Mouse (Mus musculus): Measurements from ENCODE around the gene Foxa1.

Gene Foxa1

DNA sequence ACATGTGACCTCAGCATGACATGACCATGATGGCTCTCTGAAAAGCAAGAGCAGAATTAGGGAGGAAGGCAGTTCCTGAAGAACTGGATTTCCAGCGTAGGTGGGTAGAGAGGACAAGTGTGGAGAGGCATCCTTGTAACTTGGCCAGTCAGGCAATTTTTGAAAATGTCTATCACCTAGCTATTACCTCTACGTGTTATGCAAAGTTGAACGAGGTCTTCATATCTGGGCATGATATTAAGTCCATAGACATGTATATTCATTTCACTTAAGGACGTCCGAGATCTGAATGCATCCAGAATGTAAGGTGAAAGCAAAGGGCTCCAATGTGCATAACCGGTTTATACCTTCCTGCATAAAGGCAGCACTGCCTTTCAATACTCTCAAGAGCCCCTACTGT is 5.6 kb downstream of the Foxa1 start:
- no peak for DNase-seq (ENCODE audit: low read depth, low spot score)

DNA sequence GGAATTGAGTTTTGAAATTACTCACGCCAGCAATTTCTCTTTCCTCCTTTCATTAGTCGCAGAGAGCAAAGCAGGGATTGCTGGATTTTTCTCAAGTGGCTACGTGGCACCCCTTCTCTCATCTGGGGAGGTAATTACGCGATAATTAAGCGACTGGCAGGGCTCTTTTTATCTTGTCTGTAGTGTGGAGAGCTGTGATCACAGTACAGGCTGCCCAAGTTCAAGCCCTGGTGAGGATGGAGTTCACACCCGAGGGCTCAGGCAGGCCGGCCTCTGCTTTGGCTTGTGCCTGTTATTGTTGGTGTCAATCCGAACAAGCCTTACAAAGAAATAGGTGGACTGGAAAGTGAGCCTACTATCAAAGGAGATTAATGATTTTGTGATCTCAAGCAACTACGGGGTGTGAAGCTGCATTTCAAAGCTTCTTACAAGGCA is 7.1 kb downstream of the Foxa1 start:
- DNase-seq (ENCODE audit: low read depth, low spot score): no peak

DNA sequence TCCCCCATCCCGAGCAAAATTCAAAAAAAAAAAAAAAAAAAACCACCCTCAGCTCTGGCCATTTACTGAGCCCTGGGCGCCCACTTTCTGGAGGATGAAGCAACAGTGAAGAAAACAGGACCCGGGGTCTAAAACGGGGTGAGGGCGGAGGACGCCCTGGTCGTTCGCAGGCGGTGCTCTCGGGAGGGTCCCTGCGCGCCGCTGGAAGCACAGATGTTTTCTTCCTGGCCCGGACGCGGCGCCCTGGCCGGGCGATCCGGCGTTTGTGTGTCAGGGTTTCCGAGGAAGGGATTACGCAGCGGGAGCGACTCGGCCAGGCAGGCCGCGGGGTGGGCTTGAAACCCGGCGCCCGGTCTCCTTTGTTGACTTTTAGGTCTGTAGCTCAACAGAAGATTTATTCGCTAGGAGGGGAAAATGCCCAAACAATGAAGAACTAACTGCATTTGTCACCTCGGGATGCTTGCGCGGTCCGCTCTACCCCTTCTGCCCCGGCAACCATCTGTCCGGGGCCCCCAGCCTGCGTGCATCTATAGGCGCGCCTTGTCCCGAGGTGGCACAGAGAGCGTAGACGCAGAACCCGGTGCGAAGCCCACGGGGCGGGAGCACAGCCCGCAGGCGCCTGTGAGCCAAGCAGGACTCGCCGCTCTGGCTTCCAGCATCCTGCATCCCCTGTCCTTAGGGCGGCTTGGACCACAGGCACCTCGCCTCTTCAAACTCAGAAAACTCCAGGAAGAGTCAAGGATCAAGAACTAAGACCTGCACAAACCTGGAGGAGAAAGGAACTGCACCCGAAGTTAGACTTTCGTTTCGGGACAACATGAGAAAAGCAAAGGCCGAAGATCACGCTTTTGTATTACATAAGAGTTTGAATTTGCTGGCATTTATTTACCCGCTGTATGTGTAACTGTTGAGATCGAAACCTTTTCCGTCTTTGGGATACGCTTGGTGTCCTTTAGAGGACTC is 7.8 kb downstream of the Foxa1 start:
- DNase-seq (ENCODE audit: low read depth, low spot score): no peak

DNA sequence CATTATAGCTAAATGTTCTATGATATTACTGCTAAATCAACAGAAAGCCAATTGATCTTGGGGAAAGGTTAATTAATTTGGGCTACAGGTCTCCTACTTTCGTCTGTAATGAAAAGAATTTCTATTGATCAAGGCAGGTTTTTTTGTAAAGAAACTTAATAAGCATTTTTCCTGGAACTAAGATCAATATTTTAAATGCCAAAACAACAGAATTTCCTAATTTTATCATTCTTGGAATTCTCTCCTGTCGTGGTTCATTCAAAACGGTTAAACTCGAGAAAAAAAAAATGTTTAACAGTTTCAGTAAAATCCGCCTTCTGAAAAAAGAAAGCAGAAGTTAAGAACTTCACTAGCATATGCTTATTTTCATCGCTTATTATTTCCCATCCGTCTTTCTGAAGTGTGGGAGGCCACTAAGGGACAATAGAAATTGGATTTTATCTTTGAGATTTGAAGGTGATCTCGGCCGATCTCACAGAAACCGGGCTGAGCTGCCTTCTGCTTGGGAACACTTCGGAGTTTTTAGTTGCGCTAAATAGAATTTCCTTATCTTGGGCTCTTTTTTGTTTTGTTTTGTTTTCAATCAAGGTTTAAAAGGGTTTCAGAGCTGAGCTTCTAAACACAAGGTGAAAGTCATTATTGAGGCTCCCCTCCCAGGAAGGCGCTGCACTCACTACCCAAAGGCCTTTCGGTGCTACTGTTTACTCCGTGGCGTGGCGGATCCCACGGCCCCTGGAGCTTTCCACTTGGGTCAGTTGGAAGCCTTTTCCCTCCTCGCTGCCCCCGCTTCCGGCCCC is 8.7 kb downstream of the Foxa1 start:
- DNase-seq (ENCODE audit: low read depth, low spot score): no peak

DNA sequence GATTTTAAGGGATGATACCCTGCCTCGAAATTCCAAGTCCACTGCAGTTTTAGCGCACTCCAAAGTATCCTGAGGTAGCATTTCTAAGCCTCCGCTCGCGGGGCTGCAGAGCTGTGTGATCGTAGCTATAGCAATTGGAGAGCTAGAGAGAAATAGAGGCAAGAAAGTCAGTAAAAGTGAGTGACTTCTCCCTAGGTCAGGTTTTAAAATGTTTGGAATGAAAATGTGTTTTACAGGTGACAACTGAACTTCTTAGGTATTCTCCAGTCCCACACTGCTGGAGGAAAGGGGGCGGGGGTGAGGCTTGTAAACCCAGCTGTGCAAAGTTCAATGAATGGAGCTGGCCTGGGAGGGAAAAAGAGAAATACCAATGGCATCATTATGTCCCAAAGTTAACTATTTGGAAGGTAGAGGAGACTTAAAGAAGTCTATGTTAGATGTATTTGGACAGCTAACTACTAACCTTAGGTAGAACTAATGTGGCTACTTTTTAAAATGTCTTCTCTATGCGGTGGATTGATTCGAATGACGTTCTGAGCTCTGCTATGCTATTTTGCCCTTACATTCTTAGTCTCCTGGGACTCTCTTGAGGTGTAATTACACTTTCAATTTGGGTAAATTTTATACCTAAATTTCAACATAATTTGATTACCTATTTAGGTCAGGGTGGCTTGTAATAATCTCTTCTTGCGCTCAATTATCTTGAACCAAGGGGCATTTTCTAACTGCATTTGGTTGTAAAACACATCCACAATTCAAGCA is 9.6 kb downstream of the Foxa1 start:
- DNase-seq (ENCODE audit: low read depth, low spot score): no peak

DNA sequence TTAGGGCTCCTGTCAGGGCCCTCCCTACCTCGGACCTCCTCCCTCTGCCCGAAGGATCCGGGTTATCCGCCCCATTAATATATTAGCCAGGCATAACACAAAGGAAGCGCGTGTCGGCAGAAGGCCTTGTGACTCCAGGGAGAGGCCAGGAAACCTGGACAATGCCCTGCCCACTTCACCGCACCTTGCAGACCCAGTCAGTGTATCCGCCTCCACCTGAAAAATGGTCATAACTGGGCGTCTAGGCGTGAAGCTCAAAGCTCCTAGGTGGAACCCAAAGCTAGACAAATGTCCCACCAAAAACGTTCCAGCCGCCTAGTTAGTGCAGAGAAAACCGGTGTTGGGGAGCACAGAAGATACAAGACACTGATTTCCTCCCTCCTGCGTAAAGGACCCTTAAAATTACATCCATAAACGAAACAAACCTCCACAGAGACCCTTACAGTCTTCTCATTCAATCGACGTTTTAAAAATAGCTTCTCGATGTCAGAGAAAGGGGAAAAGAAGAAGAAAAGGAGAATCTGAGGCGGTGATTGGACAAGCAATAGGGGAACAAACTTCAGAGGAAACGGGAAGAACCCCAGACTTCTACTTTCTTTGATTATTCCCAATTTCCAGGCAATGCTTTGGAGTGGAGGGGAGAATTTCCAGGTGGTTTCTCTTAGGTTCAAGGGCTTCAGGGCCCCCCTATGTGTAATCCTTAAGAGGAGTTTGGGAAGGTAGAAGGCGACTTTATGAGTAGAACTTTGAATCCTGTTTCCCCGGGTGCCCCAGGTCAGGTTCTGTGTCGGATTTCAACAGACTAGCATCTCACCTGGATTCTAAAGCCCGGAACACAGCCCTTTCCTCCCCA is 10.4 kb downstream of the Foxa1 start:
- no peak for DNase-seq (ENCODE audit: low read depth, low spot score)

DNA sequence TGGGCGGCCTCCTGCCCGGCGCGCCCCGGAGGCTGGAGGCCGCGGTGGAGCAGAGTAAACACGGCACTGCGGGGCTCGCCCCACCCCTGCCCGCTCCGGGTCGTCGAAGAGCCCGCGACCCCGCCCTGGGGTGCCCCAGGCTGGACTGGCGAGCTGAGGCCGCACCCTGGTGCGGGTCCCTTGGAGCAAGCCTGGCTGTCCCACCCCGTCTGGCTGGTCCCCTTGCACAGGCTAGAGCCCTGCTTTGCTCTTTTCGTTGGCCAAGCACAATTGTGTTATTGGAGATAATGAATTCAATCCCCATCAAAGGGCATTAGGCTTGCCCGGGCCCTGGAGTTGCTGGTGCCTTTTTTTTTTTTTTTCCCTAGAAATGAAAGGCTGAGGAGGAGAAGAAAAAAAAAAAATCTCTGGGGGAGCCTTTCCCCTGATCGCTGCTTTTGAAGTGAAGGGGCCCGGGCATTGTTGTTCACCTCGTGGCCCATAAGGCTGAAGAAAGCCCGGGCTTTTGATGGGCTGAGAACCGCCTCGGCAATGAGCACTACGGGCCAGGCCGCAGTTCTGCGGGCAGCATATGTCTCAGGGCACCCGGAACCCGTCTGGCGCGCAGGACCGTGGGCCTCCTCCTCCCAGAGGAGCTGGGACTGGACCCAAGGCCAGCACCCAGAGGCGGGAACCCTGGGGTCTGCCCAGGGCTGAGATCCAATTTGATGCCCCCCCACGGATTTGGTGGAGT is 11.7 kb downstream of the Foxa1 start:
- DNase-seq (ENCODE audit: low read depth, low spot score): no peak

DNA sequence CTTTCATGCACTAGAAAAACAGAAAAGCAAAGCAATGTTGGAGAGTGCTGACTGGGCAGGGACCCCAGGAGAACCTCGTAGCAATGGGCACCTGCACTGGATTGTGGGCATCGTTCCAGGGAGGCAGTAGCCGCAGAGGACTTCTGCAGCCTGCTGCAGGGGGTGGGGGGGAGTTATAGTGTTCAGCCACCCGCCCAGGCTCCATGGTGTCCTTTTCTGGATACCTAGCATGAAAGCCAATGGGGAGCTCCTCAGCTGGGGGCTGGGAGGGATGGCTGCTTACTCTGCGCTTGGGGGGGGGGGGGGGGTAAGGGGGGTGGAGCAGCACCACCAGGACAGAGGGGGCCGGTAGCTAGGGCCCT is 12.2 kb downstream of the Foxa1 start:
- DNase-seq (ENCODE audit: low read depth, low spot score): no peak

DNA sequence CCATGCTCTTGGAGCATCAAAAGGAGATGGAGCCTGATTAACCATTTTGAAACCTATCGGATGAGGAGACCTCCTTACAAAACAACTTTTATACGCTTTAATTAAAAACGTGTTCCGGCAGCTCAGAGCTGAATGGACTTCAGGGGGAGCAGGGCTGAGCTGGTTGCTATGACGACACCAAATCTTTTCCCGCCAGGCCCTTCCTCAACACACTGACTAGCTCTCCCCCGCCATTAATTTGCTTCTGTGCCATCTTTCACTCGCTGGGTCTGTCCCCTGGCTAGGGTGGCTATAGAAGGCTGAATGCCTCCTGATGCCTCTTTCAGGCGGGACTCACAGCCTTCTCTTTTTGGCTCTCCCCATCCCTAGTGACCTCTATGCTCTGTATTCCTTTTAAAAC is 16.2 kb downstream of the Foxa1 start:
- no peak for DNase-seq (ENCODE audit: low read depth, low spot score)

DNA sequence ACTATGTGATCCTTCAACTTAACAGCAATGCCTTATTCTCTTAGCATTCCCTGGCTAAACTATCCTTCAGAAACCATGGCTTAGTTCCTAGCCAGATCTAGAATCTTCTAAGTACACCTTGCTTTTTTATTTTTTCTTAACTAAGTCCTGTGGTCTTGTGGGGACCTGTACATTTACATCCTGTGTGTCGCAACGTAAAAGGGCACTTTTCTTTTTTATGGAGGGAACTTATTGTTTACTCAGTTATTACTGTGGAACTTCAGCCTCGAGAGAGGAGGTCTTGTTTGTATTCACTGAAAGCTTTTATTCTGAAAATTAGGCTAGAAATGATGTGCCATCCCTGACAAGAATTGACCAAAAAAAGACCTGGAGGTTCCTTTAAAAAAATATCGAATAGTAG is 18.4 kb downstream of the Foxa1 start:
- DNase-seq (ENCODE audit: low read depth, low spot score): no peak

DNA sequence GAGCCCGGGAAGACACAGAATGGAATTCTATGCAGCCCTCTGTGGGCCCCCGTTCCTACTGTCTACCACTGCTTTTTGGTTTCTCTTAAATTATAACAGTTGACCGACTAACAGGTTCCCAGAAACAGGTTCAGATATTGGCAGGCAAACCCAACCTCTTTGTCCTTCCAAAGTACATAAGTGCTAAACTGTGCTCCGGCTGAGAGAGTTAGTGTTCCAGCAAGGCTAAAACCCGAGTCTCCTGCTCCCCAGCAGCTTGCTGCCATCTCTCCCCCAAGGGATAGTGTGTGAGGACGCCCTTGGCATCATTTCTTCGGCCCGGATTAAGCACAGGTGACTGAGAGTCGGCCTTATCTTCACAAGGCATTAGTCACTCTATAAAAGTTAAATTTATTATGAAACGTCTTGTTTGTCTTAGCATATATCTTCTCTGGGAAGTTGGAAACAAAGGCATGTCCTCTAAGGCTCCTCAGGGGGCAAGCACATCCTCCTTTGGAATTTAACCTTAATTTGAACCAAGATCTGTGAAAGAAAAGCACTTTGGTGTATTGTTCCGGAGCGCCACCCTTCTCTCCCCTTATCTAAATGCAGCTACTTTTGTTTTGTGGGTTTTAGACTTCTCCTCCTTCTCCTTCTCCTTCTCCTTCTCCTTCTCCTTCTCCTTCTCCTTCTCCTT is 30.9 kb downstream of the Foxa1 start:
- no peak for DNase-seq (ENCODE audit: low read depth, low spot score)

DNA sequence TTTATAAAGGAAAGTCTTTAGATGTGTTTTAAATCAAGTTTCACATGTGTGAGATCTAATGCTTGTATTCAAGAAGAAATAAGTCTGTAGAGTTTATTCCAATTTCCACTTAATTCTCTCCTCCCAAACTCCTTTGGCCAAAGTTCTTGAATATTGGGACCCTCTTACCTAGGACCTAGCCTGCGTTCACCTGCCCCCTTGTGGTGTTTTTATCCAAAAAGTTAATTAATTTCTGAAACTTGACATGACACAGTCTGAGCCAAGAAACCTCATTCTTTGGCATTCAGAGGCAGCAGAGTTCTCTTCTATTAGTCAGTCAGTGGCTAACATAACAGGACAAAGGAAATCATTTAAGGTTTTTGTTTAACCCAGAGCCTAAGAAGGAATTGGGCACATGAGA is 32.2 kb downstream of the Foxa1 start:
- no peak for DNase-seq (ENCODE audit: low read depth, low spot score)

DNA sequence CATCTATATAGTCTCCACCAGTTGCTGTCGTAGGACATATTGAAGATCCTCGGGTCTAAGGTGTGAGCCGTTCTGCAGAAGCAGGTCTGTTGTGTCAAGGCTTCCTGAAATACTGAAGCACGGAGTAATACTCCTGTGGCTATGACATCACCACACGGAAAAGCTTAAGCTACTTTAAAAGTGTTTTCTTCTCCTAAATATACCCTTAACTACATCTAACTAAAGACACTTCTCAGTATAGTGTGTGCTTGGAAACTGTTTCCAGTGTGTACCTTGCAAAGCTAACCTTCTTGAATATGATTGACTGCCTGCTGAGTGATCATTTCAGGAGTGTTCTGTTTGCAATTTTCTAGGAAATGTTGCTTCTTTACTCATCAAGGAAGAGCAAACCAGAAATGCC is 35.2 kb downstream of the Foxa1 start:
- DNase-seq (ENCODE audit: low read depth, low spot score): no peak

DNA sequence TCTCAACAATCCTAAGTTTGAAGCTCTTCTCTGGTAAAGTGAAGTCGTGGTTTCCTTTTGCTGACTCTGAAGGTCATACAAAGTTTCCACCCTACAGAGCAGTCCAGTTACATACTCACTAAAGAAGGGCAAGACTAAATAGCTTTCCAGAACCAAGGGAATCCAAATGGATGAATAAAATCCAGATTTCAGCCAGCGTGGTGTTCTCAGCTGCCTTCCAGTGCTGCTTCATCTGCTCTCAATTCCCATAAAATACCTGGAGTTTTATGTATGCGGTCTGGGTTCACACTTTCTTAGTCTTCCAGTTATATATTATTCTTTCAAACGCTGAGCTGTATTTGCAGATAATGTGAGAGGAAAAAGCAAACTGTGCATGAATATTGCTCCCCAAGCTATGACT is 35.6 kb downstream of the Foxa1 start:
- DNase-seq (ENCODE audit: low read depth, low spot score): no peak

DNA sequence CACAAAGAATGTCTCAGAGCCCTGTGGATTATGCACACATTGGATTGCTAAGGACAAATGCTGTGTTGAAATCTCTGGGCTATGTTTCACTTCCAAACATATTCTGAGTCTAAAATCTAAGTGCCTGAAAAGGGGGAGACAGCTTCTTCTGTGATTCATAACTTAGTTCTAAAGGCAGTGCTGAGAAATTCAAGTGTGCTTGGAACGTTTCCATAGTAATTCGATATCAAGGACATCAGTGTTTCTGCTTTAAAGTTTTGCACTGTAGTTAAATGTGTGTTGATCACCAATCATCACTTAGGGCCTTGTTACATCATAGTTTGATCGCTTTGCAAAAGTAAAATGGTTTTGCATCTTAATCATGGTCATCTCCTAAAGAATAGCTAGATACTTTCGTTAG is 37.0 kb downstream of the Foxa1 start:
- no peak for DNase-seq (ENCODE audit: low read depth, low spot score)

DNA sequence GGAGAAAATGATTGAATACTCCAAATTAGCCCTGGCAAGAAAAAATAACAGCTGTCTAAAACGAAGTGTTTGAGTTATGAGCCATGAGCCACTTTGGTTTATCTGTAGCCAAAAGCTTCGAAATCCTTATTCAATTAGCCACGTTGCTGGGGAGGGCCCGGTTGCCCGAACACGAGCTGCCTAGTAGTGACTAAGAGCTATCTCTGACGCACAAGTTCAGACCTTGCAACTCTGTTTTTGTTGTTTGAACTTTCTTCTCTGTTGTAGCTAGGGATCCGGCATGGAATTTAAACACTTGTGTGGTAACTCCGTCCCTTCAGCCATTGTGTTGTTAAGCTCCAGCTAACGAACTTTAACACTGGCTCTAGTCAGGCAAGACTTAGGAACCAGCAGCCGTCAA is 37.8 kb downstream of the Foxa1 start:
- no peak for DNase-seq (ENCODE audit: low read depth, low spot score)

DNA sequence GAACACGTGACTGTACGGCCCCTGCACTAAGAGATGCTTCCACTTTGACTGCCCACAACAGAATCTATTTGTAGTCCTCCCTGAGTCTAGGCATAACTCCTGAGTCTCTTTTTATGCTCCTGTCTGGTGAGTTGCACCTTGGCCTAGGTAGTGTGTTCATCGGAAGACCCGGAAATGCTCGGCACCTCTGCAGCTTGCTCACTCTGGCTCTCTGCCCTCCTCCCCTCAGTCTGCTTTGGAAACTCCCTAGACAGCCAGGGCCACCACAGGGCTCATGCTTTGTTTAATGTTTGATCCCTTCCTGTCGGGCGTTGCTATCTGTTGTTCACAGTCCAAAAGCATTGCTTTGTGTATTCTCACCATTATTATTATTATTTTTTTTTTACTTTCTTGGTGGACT is 41.4 kb downstream of the Foxa1 start:
- no peak for DNase-seq (ENCODE audit: low read depth, low spot score)

DNA sequence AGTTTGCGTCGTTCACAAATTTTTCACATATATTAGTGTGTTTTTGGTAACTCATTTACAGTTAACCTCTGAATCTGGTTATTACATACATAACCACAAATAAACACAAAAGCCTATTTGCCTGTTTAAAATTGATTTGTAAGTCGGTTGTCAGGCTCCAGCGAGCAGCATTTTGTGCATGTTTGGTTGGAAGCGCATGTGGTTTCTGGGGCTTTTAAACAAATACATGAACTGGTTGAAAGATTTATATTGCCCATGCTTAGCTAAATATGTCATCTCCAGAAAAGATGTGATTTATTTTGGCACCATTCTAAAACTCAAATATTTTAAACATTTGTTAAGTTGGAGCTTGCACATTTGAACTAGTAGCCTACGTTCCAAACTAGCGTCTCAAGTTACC is 46.5 kb downstream of the Foxa1 start:
- no peak for DNase-seq (ENCODE audit: low read depth, low spot score)

DNA sequence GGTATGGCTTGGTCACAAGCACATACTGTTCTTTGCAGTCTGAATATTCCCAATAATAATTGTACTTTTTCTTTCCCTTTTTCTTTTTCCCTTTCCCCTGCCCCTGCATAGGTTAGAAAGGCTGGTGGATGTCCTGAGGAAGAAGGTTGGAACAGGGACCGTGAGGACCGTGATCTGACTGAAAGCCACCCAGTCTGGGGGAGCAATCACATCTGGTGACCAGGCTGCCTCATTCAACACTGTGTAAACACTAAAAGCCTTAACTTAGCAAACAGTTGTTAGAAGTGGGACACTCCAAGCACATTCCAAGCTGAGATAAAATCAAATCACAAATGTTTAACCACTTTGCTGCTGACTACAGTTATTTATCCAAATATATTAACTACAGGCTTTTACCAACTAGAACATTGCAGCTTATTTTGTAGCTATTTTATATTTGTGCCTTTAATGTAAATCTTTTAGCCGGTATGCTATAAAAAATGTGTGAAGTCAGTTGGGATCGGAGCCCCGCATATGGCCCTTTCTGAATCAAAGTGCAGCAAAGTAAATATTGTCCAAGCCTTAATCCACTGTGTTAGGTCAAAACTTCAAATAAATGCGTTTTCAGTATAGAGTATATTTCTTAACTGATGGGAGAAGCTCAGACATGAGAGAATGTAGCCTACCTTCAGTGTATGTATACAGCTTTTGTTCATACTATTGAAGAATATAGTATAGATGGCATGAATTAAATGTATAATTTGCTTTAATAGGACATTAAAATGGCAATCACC is 50.2 kb downstream of the Foxa1 start:
- DNase-seq (ENCODE audit: low read depth, low spot score): no peak
